Mouse (Mus musculus): ENCODE measurements around the gene CN725425.

GRCm38 (mm10) chr15:91282822-91283221 is 83.5 kb downstream of the CN725425 start:
- TF ChIP-seq CTCF (IDR thresholded peaks at IDR 0.05; ENCODE audit: low read depth), result no peak
- no peak for TF ChIP-seq EP300 (optimal IDR thresholded peaks at IDR 0.05)

Measured in stomach, postnatal 0 days (tissue).